Mouse (Mus musculus): ENCODE results near the gene N4bp2l2.

- no peak for TF ChIP-seq CTCF (conservative IDR thresholded peaks at IDR 0.05 in 1 of 2, IDR thresholded peaks at IDR 0.05 in 1 of 2; ENCODE audit: low read depth in 2 of 2, low read length in 2 of 2)
- no peak for TF ChIP-seq KAT2A (IDR thresholded peaks at IDR 0.05; ENCODE audit: insufficient replicate concordance, low read length)
- TF ChIP-seq MAX (IDR thresholded peaks at IDR 0.05; ENCODE audit: low read length), result no peak
- no peak for TF ChIP-seq HCFC1 (IDR thresholded peaks at IDR 0.05; ENCODE audit: low read depth, low read length)
- TF ChIP-seq JUND (conservative IDR thresholded peaks at IDR 0.05; ENCODE audit: low read depth, low read length), result no peak
- TF ChIP-seq MAZ (IDR thresholded peaks at IDR 0.05; ENCODE audit: low read depth, low read length), result no peak
- no peak for TF ChIP-seq EP300 (IDR thresholded peaks at IDR 0.05; ENCODE audit: low read length)
- TF ChIP-seq NRF1 (IDR thresholded peaks at IDR 0.05; ENCODE audit: low read depth, low read length), result no peak
- TF ChIP-seq ZKSCAN1 (IDR thresholded peaks at IDR 0.05; ENCODE audit: borderline replicate concordance, low read depth, low read length), result no peak
- no peak for TF ChIP-seq ZNF384 (IDR thresholded peaks at IDR 0.05; ENCODE audit: low read depth, low read length)
- TF ChIP-seq POLR2A (IDR thresholded peaks at IDR 0.05; ENCODE audit: low read depth, low read length), result no peak
- TF ChIP-seq UBTF (IDR thresholded peaks at IDR 0.05; ENCODE audit: low read depth, low read length), result no peak
Observed at GRCm38 (mm10) chr5:150668731-150669130, 2.7 kb upstream of the N4bp2l2 start.
